Mouse (Mus musculus): ENCODE results near the gene Adgra3. TPM values are rescaled to one million over a fixed set of nuclear protein-coding genes. Genes with fewer than 3 reads are reported as not detected.

Adgra3 gene
- total RNA-seq, 2 experiments from 2014 or later, result 22.3 to 24.3 TPM

DNA sequence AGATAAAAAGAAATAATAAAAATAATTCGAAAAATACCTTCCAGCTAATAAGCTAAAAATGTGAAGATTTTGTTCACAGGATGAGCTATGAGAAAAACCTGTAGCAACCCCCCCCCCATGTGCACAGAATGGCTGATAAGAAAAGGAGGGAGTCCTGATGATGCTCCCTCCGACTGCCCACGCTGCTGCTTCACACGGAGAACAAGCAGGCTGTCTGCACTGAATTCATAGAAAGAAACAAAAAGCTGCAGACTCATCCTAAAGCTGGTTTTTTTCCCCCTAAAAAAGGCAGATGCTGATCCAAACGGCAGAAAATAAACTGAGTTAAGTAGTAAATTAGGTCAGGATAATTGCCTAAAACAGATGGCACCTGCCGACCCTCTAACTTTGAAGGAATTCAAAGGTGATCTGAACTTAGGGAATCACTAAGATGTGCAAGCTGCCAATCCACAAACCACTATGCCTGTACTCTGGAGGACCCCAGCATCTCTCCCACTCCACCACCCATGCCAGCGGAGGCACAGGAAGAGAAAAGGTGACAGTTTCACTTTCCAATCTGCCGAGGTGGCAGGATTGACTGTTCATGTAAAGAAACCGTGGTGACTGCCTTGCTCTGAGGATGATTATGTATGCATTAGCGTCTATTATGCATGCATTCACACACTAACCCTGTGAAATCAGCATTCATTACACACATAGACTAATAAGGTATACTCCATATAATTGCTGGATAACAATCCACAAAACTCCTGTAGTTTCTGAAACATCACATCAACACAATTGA lies 70.6 kb downstream of the Adgra3 start:
- intact Hi-C loops (cut with DNase I), result no loop called here
- no peak for DNase-seq

DNA sequence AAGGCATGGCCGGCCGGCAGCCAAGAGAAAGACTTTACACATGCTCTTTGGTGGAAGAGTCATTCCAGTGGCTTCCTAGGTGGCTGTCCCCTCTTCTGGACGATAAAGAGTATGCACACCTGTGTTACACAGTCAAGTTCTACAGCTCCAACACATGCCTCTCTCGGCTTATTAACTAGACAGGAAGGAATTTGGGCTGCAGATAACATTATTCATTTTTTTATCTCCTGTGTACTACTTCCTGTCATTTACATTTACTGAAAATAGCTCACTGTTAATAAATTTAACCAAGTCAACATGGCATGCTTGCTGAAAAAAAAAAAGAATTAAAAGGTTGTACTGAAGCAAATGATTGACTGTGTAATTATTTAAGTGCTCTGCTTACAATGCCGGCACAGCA lies 78.1 kb downstream of the Adgra3 start:
- DNase-seq, result no peak
- intact Hi-C loops (cut with DNase I), result no loop called here

DNA sequence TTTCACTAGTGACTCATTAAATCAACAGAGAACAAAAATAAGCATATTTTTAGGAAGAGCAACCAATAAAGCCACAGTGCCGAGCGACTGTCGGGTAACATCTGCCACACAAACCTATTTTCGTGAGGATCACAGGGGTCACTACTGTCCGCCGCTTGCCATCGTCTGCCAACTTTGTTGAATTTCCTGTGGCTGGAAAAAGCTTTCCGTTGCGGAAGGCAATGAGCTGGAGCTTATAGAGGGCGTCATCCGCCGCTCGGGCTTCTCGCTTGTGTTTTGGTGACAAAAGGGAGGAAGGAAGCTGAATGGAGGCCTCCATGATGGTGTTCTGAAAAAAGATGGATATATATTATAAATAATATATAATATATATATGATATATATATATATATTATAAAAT lies 79.6 kb downstream of the Adgra3 start:
- DNase-seq, result no peak
- intact Hi-C loops (cut with DNase I), result loop anchor here (5.0 kb wide), 1 partner anchor 78 kb away; the partner anchor contains the start of gene Adgra3

DNA sequence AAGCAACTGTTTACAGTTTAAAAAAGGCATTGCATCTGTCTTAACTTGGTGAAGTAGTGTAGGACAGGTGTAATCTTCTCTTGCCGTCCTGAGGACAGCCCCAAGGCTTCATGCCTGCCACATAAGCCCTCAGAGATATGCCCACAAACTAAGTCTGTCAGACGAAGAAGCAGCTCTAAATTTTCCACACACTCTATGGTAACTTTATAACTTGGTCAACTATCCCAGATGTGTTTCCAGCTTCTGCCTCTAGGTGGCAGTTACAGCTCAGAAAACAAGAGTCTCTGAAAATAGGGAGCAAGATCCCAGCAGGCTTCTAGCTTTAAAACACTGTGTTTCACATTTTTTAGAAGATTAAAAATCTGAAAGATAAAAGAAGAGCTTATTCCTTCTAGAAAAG lies 82.8 kb downstream of the Adgra3 start:
- intact Hi-C loops (cut with DNase I), result loop anchor here (1.0 to 5.0 kb wide), 2 partner anchors 81 to 239 kb away; partner anchors contain the start of gene Adgra3
- DNase-seq, result peak; percentile 64 to 80

DNA sequence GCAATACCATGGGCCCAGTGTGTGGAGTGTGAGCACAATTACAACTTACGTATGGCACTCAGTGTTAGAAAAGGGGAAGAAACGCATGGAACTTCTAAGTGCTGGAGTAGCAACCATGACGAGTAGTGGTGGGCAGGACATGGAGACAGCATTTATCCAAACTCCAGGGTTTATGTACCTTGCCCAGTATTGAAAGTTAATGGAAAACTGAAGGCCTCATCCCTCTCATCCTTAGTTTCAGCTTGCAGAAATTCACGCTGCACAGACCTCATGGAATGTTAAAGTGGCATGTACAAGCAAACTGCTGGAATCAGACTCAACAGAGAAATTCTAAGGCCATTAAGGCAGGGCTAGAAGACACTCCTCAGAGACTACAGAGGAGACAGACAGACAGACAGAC lies 84.6 kb downstream of the Adgra3 start:
- no peak for DNase-seq
- intact Hi-C loops (cut with DNase I), result no loop called here

DNA sequence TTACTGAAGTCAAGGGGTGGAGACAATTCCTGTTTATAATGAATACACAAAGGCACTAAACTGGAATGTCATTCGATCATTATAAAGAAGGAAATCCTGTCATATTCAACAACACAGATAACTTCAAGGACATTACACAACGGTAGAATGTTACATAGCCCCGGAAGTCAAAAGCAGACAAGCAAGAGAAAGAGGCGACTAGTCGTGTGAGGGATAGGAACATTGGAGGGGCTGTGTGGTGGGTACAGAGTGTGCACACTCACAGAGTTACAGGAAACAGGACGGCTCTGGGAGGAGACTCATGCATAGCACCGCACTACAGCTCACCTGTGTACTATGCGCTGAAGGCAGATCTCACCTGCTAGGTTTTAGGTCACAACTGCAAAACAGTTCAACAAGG lies 89.1 kb downstream of the Adgra3 start:
- intact Hi-C loops (cut with DNase I), result loop anchor here (10.0 kb wide), 1 partner anchor 115 kb away; no protein-coding TSS in a partner anchor

DNA sequence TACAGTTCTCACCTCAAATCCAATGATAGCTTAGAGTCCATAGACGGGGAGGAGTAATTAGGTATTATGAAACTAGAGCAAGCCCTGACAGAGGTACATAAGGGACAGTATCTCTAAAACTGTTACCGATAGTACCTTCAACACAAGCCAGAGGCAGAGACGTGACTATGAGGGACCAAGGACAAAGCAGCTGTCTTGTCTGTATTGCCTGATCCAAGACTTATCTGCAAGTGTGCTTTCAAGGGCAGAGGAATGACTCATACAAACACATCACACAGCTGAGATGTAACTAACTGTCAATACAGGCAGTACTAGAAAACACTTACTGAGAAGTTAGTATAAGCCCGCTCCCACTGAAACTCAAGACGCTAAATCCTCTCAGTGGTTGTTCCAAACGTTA lies 91.1 kb downstream of the Adgra3 start:
- intact Hi-C loops (cut with DNase I), result loop anchor here (10.0 kb wide), 1 partner anchor 113 kb away; no protein-coding TSS in a partner anchor
- no peak for DNase-seq

More for the DNA sequence above, 89.1 kb downstream of the Adgra3 start:
- DNase-seq, result no peak

DNA sequence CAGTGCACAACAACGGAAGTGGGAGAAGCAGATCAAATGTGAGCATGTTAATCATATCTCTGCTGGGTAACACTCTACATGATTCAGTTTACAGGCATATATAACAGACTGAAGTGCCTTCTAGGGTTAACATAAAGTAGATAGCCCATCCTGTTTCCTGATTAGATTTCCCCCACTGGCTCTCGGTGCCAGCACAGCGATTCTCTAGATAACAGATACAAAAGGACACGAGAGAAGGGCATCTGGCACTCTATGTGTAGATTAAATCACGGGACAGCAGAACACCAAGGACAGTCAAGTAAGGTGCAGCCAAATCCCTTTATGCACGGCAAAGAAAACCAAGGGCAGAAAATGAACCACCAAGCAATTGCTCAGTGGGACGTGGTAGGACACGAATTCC lies 93.0 kb downstream of the Adgra3 start:
- DNase-seq, result no peak
- intact Hi-C loops (cut with DNase I), result loop anchor here (10.0 kb wide), 1 partner anchor 111 kb away; no protein-coding TSS in a partner anchor

DNA sequence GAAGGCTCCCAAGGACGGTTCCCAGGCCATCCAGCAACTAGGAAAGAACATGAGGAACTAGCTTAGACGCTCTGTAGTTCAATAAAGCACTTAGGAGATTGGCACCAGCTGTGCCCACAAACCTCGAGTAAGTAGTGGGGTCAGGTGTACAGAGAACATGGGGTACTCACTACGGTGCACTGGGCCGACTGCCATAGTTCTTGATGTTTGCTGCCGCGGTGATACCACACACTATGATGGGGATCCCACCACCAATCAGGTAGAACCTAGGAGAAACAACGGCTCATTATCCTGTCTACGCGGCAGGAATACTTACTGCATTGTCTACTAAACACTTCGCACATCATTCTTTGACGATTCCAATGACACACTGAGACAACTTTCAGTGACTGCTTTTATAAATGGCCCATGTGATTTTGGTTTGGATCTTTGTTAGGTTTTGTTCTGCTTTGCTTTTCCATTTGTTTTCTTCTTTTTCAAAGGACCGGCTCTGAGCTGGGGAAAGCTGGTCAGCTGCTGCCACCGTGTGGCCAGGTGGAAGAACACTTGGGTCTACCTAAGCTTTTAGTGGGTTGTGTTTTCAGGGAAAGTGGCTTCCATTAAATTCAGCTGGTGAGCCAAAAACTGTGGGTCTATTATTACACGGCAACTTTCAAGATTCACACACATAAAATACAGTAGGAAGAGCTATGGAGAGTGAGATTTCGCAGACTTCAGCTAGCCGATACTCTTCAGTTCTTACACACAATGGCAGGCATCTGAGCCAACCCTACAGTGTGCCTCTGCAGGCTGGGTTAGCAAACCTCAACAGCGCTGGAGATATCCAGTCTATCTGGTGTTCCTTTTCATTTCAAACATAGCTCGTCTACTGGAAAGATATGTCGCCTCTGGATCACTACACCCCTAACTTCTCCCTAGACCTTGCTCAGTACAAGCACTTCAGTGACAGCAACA lies 97.1 kb downstream of the Adgra3 start:
- peak; percentile 44 to 60 for DNase-seq
- intact Hi-C loops (cut with DNase I), result loop anchor here (2.0 to 10.0 kb wide), 2 partner anchors 107 to 591 kb away; no protein-coding TSS in a partner anchor

DNA sequence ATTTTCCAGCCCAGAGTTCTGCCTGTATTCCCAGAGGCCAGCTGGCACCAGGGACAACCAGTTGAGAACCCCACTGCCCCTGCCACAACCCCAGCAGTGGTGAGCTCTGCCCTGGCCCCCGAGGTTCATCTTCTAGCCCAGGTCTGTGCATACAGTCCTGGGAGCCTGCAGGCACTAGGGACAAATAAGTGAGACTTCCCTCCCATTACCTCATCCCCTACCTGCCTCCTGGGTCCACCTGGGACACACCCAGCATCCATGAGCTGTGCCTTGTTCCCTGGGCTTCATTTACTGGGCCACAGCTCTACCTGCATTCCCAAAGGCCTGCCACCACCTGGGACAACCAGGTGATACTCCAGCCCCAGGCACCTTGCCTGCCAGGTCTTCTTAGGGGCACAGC lies 122.5 kb downstream of the Adgra3 start:
- intact Hi-C loops (cut with DNase I), result no loop called here
- no peak for DNase-seq

DNA sequence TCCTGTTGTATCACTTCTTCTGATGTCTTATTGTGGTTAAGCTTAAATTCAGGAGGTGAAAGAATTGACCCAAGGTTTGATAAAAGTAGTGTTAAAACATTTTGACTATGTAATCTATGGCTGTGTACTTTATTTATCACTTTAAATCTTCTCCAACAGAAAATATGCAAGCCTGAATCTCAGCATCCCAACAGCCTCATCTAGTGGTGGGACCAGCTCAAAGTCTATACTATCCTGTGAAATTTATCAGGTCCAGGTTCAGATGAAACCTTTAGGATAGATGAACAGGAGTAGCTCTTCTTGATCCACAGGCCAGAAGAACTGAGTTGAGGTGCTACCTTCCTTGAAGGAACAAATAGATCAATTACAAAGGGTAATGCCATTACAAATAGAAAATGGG lies 134.1 kb downstream of the Adgra3 start:
- no peak for DNase-seq
- intact Hi-C loops (cut with DNase I), result no loop called here

DNA sequence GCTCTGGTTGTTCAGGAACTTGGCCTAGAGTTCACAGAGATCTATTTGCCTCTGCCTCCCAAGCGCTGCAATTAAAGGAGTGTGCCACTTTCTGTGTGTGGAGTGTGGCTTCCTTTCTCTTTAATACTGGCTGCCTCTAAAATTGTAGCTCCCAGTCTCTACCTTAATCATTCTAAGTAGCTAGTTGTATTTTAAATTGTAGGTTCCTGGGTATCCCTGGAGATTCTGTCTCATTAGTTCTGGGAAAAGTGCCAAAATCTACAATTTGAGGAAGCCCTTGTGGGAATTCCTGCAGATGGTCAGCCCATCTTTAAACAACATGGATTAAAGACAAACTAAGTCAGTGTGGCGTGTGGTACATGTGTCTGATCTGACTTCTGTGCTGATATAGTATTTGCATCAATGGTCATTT lies 143.1 kb downstream of the Adgra3 start:
- intact Hi-C loops (cut with DNase I), result no loop called here
- no peak for DNase-seq

Data from heart, postnatal 14 days (tissue).